Mouse (Mus musculus): Measurements from ENCODE around the gene Tnfrsf14.

The Tnfrsf14 gene

GRCm38 (mm10) chr4:154948066-154948939 lies 19.9 kb upstream of the Tnfrsf14 start:
- DNase-seq: peak; percentile 58

- DNase-seq: peak; percentile 92
Measured at GRCm38 (mm10) chr4:154946319-154946718, 18.0 kb upstream of the Tnfrsf14 start.

- peak; percentile 91 for DNase-seq
Measured at GRCm38 (mm10) chr4:154944121-154944590, 15.8 kb upstream of the Tnfrsf14 start.

GRCm38 (mm10) chr4:154943323-154944039 lies 15.1 kb upstream of the Tnfrsf14 start:
- no peak for DNase-seq

GRCm38 (mm10) chr4:154942632-154943322 lies 14.4 kb upstream of the Tnfrsf14 start:
- no peak for DNase-seq

GRCm38 (mm10) chr4:154941831-154942230 lies 13.5 kb upstream of the Tnfrsf14 start:
- no peak for DNase-seq

GRCm38 (mm10) chr4:154940156-154940555 lies 11.8 kb upstream of the Tnfrsf14 start:
- no peak for DNase-seq

- DNase-seq: no peak
Measured at GRCm38 (mm10) chr4:154937746-154938145, 9.4 kb upstream of the Tnfrsf14 start.

- no peak for DNase-seq
Measured at GRCm38 (mm10) chr4:154936542-154937255, 8.3 kb upstream of the Tnfrsf14 start.

- DNase-seq: no peak
Measured at GRCm38 (mm10) chr4:154935788-154936187, 7.4 kb upstream of the Tnfrsf14 start.

- DNase-seq: no peak
Measured at GRCm38 (mm10) chr4:154934800-154935199, 6.4 kb upstream of the Tnfrsf14 start.

- DNase-seq: no peak
Measured at GRCm38 (mm10) chr4:154933306-154933907, 5.0 kb upstream of the Tnfrsf14 start.

GRCm38 (mm10) chr4:154929088-154929660 lies 811 bp upstream of the Tnfrsf14 start:
- no peak for DNase-seq

- DNase-seq: peak; percentile 31
Measured at GRCm38 (mm10) chr4:154927899-154928337, 445 bp downstream of the Tnfrsf14 start.

- no peak for DNase-seq
Measured at GRCm38 (mm10) chr4:154926969-154927898, 1.1 kb downstream of the Tnfrsf14 start.

- DNase-seq: no peak
Measured at GRCm38 (mm10) chr4:154925413-154925812, 3.0 kb downstream of the Tnfrsf14 start.

- no peak for DNase-seq
Measured at GRCm38 (mm10) chr4:154922931-154923330, 5.4 kb downstream of the Tnfrsf14 start.

GRCm38 (mm10) chr4:154922291-154922690 lies 6.1 kb downstream of the Tnfrsf14 start:
- DNase-seq: no peak

- DNase-seq: no peak
Measured at GRCm38 (mm10) chr4:154916662-154917061, 11.7 kb downstream of the Tnfrsf14 start.

- DNase-seq: no peak
Measured at GRCm38 (mm10) chr4:154915286-154915685, 13.1 kb downstream of the Tnfrsf14 start.
